Mouse (Mus musculus): ENCODE results near the gene B4galt5. TPM values are rescaled to one million over a fixed set of nuclear protein-coding genes. Genes with fewer than 3 reads are reported as not detected.
A peak's percentile ranks its signal among the peaks of the same experiment; 100 is the strongest.

The B4galt5 gene
- total RNA-seq, 1 experiment from 2014 or later, result 50.4 TPM

GRCm38 (mm10) chr2:167365063-167365462, 16.1 kb upstream of the B4galt5 start:
- no peak for ATAC-seq (ENCODE audit: extremely low read depth, insufficient number of reproducible peaks, low FRiP score, poor library complexity, severe bottlenecking)

- no peak for ATAC-seq (ENCODE audit: extremely low read depth, insufficient number of reproducible peaks, low FRiP score, poor library complexity, severe bottlenecking)
Observed at GRCm38 (mm10) chr2:167363272-167364045, 14.5 kb upstream of the B4galt5 start.

- 0 out of 2 replicates have a peak, but pooled peaks have one; percentile 11 for ATAC-seq (ENCODE audit: extremely low read depth, insufficient number of reproducible peaks, low FRiP score, poor library complexity, severe bottlenecking)
Observed at GRCm38 (mm10) chr2:167358499-167358898, 9.5 kb upstream of the B4galt5 start.

- peak; percentile 63 for ATAC-seq (ENCODE audit: extremely low read depth, insufficient number of reproducible peaks, low FRiP score, poor library complexity, severe bottlenecking)
Observed at GRCm38 (mm10) chr2:167356885-167357284, 7.9 kb upstream of the B4galt5 start.

GRCm38 (mm10) chr2:167354611-167355165, 5.7 kb upstream of the B4galt5 start:
- ATAC-seq (ENCODE audit: extremely low read depth, insufficient number of reproducible peaks, low FRiP score, poor library complexity, severe bottlenecking), result no peak

GRCm38 (mm10) chr2:167354046-167354445, 5.1 kb upstream of the B4galt5 start:
- ATAC-seq (ENCODE audit: extremely low read depth, insufficient number of reproducible peaks, low FRiP score, poor library complexity, severe bottlenecking), result no peak

GRCm38 (mm10) chr2:167352496-167352895, 3.5 kb upstream of the B4galt5 start:
- no peak for ATAC-seq (ENCODE audit: extremely low read depth, insufficient number of reproducible peaks, low FRiP score, poor library complexity, severe bottlenecking)

- ATAC-seq (ENCODE audit: extremely low read depth, insufficient number of reproducible peaks, low FRiP score, poor library complexity, severe bottlenecking), result no peak
Observed at GRCm38 (mm10) chr2:167351371-167351951, 2.5 kb upstream of the B4galt5 start.

DNA sequence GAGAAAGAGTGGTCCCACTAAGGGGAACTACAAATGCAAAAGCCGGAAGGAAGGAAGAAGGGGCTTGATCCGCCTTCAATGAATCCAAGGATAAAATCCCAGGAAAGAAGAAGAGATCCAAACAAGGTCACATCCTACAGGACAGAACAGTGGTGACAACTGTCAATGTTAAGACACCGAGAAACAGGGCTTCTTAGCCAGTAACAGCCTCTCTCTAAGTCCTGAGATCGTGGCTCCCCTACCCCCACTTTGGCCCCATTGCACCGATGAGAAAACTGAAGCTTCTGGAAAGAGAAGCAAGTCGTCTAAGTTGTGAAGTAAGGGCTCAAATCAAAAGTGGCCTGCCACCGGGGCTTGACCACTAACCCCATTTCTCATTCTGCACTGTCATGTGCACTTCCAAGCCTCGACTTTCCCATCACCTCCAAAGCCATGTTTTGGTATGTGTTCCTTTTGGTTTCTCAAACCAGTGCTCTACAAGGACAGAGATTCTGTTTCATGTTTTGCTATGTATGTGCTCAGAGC, 1.2 kb upstream of the B4galt5 start:
- no peak for ATAC-seq (ENCODE audit: extremely low read depth, insufficient number of reproducible peaks, low FRiP score, poor library complexity, severe bottlenecking)

GRCm38 (mm10) chr2:167349283-167349936, 427 bp upstream of the B4galt5 start:
- ATAC-seq (ENCODE audit: extremely low read depth, insufficient number of reproducible peaks, low FRiP score, poor library complexity, severe bottlenecking), result peak; percentile 87

DNA sequence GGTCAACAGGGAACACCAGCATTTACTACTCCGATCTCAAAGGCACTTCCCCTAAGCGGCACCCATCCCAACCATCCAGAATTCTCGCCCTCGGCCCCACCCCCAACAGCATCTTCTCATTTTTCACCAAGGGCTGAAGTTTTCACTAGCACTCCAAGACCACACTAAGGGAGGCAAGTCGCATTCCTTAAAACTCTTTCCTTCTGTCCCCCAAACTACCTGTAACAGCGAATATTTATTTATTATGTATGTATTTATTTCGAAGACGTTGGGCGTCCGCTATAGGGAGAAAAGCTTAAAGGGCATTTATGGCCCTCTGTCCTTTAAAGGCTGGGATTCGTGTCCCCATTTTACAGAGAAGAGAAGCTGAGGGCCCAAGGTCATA, 1.0 kb downstream of the B4galt5 start:
- ATAC-seq (ENCODE audit: extremely low read depth, insufficient number of reproducible peaks, low FRiP score, poor library complexity, severe bottlenecking), result no peak

DNA sequence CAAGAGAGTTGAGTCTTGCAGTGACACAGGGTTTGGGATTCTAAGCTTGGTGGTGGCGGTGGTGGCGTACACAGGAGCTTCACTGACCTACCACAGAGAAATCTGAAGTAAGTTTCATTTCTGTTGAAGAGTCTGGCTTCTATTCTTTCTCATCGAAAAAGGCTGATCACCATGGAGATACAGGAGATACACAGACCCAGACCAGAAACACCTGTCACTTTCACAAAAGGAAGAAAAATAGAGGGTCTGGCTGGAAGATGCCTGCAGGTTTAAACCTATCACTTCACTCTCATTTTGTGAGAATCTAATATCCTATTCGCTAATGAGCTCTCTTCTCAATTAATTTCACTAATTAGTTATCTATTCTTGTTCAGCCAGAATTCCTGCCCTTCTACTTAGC, 1.6 kb downstream of the B4galt5 start:
- ATAC-seq (ENCODE audit: extremely low read depth, insufficient number of reproducible peaks, low FRiP score, poor library complexity, severe bottlenecking), result no peak

- no peak for ATAC-seq (ENCODE audit: extremely low read depth, insufficient number of reproducible peaks, low FRiP score, poor library complexity, severe bottlenecking)
Observed at GRCm38 (mm10) chr2:167345508-167346164, 3.3 kb downstream of the B4galt5 start.

DNA sequence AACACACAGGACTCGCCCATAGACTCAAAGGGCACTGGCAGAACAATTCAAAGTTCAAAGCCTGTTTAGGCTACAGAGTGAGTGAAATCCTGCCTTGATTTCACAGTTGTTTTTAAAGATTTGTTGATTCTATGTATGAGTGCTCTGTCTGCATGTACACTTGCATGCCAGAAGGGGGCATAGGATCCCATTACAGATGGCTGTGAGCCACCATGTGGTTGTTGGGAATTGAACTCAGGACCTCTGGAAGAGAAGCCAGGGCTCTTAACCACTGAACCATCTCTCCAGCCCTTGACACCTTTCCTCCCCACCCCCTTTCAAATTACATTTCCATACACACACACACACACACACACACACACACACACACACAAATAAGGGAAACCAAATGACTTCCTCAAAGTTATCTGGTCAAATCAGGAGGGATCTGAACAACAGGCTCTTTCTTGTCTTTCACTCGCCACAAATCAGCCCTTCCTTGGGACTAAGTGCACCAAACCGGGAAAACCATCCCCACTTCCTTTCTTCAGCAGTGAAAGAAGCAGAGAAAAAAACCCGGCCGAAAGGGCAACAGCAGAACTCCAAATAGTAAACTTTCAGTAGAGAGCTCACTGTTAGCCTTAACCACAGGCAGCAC, 4.0 kb downstream of the B4galt5 start:
- ATAC-seq (ENCODE audit: extremely low read depth, insufficient number of reproducible peaks, low FRiP score, poor library complexity, severe bottlenecking), result no peak

DNA sequence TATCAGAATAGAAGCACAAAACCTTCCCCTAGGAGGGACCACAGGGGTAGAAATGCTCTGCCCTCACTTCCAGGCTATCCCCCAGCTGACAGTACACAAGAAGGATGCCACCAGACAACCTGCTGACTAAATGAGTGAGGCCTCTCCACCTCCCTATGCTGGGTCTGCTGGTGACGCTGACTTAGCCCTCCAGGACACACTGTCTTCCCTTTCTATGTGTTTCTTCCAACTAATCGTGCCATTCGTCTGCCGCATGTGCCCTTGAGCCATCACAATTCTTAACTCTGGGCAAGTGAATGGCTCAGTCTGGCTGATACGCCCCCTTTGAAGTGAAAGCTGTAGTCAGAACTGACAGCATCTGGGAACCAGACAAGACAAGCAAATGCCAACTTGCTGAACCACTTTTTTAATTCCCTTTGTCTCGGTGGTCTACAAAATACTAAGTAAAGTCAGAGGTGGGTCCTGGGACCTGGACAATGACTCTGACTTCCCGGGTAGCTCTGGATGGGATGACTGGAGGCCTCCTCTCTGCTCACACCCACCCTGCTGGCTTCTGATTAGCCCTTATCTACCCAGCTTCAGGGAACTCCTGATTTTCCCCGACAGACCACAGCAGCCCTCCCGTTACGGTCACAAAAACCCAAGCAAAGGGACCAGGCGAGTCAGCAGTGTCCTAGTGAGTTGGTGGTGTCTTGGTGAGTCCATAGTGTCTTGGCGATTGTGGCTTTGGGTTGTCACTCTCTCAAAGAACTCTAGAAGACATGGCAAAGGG, 5.4 kb downstream of the B4galt5 start:
- ATAC-seq (ENCODE audit: extremely low read depth, insufficient number of reproducible peaks, low FRiP score, poor library complexity, severe bottlenecking), result no peak

GRCm38 (mm10) chr2:167342876-167343275, 6.1 kb downstream of the B4galt5 start:
- ATAC-seq (ENCODE audit: extremely low read depth, insufficient number of reproducible peaks, low FRiP score, poor library complexity, severe bottlenecking), result no peak

GRCm38 (mm10) chr2:167337580-167337979, 11.4 kb downstream of the B4galt5 start:
- no peak for ATAC-seq (ENCODE audit: extremely low read depth, insufficient number of reproducible peaks, low FRiP score, poor library complexity, severe bottlenecking)

GRCm38 (mm10) chr2:167337214-167337512, 11.8 kb downstream of the B4galt5 start:
- no peak for ATAC-seq (ENCODE audit: extremely low read depth, insufficient number of reproducible peaks, low FRiP score, poor library complexity, severe bottlenecking)

Measured in neutrophil, adult 5-6 weeks (primary cell).